Mouse (Mus musculus) frontal cortex, postnatal 36 days (tissue): ENCODE measurements around the gene 5830473C10Rik.
A peak's percentile ranks its signal among the peaks of the same experiment; 100 is the strongest.

ENCODE experiments used
- DNase-seq, 2 experiments: peaks; one replicate each; pipeline ENCODE4 v3.0.0; 2022; ENCODE audit warnings: low spot score in 2 of 2

The 5830473C10Rik gene

DNA sequence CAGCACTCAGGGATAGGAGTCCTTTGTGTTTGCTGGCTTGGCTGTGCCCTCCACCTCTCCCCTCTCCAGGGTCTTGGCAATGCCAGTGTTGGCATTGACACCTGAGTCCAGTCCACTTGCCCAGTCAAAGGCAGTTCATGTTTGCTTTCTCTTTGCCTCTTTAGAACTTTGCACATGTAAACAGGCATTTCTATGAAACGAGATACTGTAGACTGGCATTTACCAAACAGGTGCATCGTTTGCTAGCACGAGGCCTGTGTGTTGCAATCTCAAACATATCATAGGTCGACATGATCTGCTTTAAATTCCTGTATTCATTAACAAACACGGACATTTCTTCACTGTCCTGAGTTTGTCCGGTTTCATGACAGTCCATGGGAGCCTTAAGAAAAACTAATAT, at the start of gene 5830473C10Rik:
TSS of gene 5830473C10Rik (plus strand) at position 365 of the 400 bp plus-strand sequence.
- no peak for DNase-seq

DNA sequence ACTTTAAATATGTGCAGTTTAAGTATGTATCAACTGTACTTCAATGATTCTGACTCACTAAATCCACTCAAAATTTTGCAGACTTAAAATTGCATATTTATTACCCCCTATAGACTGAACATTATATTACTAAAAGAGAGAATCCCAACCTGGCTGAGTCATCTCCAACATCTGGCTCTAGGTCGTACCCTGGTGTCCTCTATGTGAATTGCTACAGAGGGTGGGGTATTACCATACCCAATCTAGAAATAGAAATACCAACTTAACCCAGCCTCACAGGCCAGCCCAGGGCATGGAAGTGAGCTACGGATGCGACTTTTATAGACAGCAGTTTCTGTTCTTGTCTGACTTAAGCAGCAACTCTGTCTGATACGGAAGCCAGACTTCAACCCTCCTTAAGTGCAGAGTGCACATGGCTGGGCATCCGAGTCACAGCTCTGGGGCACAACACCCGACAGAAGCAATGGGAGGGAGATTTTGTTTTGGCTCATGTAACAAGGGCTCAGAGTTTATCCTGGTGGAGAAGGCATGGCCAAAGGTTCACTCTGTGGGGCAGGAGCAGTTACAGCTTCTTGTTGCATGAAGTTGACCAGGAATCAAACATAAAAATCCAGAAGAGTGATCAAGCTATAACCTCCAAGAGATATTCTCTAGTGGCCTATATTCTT, 48.5 kb upstream of the 5830473C10Rik start:
- no peak for DNase-seq

DNA sequence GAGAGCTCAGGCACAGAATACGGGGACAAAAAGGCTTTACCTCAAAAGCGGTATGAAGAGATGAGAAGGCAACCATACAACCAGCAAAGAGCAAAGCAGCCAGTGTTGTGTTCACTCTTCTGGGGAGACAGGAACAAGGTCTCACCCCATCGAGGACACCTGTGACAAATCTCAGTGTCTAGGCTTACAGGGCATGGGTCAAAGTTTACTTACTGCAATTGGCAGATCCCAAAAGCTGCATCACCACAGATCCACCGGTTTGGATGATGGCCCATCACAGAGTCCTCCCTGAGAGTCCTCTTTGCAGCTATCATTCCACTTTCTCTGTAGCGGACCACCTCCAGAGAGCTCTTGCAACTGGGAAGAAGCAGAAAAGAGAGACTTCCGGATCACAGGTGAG, 45.3 kb upstream of the 5830473C10Rik start:
- no peak for DNase-seq

DNA sequence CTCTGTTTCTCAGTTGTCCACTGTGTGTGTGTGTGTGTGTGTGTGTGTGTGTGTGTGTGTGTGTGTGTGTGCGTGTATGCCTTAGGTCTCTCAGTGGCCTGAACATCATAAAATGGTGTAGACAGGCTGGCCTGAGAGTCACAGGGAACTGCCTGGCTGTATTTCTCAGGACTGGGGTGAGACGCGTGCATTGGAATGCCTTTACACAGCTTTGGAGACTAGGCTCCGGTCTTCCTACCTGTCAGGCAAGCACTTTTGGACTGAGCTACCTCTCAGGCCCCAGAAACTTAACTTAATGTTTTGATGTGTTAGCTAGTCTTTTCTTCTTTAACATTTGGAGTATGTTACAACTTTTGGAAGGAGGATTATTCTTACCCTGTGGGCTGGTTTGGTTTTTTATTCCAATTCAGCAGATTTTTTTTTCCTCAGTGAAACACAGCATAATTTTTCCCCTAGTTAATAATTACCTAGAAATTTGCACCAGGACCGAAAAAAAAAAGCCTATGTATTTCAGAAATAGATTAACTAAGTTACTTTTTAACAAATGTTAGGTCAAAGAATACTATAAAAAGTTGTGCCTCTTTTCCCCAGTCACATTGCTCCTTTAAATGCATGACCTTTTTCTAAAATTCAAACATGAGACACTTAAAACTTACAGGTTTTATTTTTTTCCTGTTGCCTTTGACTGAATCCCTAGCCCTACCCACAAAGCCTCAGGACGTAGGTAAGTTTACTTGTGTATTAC, 42.4 kb upstream of the 5830473C10Rik start, which contains the start of gene Afm:
TSS of gene Afm (plus strand) at position 577 of the 745 bp plus-strand sequence.
- no peak for DNase-seq

DNA sequence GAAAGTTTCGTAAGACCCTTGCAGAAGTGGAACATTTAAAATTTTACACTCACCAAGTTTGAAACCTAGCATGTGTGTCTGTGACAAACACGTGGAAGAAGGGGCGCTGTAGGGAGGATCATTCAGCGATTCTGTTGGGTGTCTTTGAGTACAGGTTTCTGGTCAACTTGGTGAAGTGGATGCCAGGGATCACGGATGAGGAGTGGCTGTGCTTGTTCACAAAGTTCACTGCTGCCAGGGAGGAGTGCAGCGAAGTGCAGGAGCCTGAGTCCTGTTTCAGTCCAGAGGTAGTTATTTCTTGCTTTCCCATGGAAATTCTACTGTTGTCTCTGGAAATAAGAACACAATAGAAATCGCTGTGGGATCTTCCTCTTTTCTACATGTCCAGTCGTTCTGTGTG, 9.7 kb upstream of the 5830473C10Rik start:
- DNase-seq: no peak

DNA sequence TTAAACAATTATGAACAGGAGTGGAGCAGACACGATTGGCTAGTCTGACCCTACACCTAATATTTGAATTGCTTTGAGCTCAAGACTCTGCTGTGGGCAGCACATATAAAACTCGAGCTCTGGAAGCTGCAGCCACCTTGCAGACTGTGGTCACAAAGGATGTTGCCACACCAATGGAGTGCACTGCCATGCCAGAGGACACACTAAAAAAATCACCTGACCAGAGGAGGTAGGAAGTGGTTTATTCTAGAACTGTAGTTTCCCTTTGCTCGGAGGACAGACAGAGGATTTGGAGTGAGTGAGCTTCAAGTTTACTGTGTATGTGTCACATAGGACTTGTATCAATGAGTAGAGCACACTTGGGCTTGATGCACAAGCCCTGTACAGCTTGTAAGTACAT, 4.9 kb upstream of the 5830473C10Rik start:
- DNase-seq: no peak

DNA sequence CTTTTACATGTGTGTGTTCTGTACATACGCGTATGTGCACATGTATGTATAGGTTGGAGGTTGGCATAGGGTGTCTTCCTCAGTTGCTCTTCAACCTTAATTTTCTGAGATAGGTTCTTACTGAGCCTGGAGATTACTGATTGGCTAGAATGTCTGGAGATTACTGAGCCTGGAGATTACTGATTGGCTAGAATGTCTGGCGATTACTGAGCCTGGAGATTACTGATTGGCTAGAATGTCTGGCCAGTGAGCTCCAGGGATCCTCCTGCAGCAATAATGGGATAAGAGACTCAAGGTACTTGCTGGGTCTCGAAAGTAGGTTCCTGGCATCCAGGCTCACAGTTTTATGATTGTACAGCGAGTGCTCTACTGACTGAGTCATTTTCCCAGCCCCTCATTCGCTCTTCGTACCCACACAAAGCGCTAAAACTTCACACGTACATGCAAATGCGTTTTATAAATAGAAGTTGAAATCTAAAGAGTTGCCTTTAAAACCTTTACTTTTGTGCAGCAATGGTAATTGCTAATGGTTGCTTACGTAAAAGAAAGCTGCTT, 891 bp downstream of the 5830473C10Rik start:
- DNase-seq: peak; percentile 57 to 59

DNA sequence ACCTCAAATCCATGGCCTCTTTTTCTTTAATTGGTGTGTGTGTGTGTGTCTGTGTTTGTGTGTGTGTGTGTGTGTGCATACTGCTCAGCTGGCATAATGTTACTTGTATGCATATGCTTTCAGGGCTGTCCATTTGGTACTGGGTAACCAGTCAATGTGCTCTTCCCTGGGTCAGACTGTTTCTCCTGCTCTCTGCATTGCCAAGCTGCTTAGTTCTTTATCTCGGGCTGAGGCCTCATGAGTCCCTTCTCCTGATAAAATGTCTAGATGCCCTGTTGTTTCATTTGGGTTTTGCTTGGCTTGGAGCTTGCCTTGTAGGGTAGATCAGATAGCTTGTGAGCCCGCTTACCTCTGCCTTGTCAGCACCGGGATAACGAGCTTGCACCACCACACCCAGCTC, 2.0 kb downstream of the 5830473C10Rik start:
- no peak for DNase-seq

DNA sequence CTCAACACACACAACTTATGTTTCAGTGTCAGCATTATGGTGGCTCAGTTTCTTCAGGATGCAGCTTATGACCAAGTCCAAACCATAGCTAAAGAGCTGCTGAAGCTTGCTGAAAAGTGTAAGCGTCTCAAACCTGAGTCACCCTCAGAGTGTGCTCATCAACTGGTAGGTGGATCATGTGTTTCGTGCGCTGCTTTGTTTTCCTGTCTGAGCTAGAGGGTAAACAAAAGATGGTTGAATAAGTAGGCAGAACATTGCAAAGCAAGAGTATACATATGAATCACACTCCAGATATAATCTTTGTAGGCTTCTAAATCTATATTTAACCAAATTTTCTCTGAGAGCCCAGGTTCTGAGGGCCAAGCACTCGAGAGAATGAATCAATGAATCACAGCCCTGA, 3.3 kb downstream of the 5830473C10Rik start:
- peak in 1 of 2 experiments; percentile 24 for DNase-seq

DNA sequence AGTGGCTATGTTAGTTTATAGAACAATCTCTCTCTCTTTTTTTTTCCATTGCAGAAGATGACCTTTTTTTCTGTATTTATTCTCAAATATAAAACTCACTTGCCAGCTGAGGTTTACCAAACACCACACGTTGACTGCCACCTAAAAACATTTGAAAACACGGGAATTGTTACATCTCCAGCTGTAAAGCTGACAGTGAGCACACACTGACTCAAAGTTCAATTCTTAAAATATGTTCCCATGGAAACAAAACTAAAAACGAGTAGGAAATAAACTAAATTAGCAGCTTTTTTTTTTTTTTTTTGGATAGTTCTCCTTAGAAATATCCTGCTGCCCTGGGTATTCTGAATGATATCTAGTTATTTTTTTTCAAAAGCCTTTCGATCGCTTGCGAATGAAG, 4.3 kb downstream of the 5830473C10Rik start:
- no peak for DNase-seq

DNA sequence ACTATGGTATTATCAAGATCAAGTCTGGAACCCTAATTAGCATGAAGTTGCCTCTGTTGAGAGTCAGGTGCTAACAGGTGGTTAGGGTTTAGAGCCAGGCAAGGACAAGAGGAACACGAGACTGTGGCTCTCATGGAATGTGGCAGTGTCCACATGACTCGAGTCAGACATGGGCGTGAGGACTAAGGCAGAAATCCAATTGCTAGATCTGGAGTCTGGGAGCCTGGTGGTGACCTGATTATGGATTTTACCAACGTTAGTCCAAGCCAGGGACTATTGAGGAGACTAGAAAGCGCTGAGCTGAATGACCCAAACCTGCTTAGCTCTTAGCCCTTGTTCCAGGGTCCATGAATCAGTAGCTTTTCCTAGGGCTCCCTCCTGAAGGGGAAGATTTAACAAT, 6.9 kb downstream of the 5830473C10Rik start:
- no peak for DNase-seq

DNA sequence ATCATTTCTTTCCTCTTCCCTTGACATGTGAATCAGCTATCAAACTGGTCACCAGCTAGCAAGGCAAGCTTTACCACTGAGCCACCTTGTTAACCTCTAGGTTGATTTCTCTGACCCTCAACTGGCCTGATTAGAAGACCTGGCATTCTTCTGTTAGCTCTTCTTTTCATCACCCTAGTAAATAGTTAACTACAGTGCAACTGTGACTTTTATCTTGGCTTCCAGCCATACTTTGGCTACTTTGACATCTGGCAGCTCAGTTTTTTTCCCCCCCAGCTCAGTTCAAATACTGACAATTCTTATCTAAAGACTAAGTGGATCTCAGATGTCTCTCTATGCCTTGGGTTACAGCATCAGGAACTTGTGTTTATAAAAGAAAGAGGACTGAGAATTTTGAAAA, 7.4 kb downstream of the 5830473C10Rik start:
- DNase-seq: no peak

DNA sequence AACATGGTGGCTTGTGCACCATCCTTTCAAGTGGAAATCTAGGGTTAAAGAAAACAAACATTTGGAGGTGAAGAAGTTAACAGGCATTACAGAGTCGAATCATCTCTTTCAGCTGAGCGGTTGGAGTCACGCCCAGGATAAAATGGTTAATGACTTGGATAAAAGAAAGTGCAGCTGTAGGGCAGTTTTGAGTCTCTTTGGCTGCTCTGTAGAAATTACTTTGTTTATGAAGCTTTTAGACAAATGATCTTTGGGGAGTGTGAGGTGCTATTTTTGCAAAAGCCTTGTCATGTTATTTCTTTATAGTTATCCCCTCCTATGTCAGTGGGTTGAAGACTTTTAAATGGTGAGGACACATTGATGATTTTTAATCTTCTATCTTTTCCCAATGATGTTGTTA, 10.3 kb downstream of the 5830473C10Rik start:
- DNase-seq: no peak

DNA sequence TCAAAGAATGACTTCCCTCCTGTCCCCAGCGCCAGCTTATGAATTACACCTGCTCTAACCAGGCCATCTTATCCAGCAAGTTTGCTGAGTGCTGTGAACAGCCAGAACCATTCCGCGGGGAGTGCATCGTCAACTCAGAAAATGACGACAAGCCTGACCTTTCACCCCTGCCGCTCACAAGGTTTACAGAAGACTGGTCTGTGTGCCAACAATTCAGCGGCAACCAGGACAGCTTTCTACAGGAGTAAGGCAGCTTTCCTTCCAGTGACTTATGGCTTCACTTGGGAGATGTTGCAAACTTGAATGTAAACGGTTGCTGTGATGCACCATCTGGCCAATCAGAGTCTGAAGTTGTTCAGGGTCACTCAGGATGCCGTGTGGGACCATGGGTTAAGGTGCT, 16.8 kb downstream of the 5830473C10Rik start:
- no peak for DNase-seq

DNA sequence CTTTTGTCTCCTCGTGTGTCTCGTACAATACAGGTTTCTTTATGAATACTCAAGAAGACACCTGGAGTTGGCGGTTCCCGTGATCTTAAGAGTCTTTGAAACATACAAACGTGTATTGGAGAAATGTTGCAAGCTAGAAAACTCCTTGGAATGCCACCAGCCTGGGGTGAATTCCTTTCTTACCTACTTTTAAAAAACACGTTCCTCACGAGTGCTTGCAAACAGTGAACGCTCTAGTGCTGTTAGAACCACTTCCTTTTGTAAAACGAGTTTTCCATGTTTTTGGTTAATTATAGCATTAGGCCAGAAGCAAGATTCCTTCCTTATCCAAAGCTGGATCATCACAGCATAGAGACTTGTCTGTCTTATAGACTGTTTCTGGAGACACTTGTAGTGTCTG, 18.6 kb downstream of the 5830473C10Rik start:
- no peak for DNase-seq

DNA sequence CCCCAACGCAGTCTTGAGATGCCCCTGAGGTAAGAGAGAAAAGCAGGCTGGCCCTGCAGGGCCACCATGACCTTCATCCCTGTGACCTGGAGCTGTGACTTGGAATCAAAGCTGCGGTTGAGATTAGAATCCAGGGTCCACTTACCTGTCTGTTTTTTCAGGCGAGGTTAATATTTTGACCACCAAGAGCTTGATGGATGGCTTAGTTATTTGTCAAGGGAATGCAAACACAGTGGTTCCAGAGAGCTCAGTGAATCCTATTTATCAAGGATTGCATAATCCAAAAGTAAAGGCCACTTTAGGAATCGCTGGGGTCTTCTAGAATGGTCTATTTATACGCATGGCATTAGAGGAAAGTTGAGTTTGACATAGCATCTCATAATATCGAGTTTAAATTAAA, 21.3 kb downstream of the 5830473C10Rik start:
- DNase-seq: no peak

DNA sequence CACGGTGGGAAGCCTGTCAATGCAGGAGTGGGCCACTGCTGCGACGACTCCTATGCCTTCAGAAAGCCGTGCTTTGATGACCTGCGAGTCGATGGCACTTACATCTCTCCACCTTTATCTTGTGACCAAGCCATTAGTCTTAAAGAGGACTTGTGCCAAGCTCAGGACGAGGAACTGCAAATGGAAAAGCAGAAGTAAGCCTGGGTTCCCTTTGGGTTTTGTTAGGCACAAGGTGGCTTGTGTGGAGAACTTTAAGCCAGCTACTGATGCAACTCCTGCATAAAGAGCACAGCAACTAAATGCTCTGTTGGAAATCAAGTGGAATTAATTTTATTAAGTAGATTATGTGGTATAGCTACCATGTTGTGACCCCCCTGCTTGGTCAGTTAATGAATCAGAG, 23.9 kb downstream of the 5830473C10Rik start:
- no peak for DNase-seq

DNA sequence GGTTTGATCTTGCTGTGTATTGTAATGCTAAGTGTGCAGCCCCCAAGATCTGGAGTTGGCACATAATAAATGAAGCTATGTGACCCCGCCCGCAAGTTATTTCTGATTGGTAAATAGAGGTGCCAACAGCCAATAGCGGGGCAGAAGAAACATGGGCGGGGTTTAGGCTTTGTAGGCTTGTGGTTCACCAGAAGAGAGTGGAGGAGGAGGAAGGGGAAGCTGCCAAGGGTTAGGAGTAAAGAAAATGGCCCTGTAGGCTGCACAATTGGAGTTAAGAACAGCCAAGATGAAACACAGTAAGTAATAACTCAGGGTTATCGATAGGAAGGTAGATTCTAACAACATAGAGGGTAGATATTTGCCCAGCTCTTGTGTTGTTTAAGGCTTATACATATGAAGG, 25.6 kb downstream of the 5830473C10Rik start:
- no peak for DNase-seq

DNA sequence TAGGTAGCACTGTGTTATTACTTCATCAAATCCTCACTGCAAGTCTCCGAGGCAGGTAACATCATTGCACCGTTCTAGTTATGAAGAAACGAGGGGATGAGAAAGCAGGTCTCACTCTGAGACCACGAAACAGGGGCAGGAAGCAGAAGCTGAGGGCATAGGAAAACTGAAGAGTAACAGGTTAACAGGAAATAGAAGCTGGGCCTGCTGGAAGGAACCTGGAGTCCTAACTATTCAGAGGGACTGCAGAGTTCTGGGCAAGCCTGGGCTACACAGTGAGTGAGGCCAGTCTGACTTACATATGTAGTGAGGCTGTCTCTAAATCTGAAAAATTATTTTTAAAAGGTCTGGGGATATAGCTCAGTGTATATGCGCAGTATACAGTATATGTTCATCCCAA, 27.2 kb downstream of the 5830473C10Rik start:
- DNase-seq: no peak

DNA sequence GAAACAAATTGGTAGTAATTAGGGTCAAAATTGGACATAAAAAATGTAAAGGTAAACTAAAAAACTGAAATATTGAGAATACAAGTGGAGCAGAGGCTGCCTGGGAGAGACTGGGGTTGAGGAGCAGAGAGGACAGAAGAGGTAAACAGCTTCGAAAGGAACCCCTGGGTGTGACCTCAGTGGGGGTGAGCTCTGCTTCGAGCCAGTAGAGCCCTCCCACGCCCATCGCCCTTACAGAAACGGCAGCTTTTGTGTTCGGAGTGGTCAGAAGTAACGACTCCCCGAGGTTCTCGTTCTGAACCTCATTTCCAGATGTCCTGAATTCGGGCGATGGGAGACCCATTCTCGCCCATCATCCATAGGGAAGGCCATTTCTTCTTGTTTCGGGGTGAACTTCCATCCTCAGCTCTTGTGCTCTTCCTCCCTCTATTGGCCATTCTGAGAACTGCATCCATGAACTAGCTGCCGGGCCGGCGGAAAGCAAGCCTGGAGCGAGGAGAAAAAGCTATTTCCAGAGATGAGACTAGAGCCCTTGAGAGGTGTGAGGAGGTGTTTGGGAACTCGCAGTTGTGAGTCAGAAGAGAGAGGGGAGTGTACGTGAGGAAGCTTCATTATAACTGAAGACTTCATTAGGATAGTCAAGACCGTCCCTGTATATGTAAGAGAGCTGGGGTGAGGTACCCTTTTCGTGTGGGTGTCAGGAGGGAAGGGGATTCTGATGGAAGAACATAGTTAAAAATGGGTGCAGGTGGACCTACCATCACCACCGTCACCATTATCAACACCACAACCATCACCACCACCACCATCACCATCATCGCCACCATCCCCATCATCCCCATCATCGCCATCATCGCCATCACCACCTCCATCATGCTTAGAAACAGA, 28.0 kb downstream of the 5830473C10Rik start:
- DNase-seq: peak; percentile 84 to 93

DNA sequence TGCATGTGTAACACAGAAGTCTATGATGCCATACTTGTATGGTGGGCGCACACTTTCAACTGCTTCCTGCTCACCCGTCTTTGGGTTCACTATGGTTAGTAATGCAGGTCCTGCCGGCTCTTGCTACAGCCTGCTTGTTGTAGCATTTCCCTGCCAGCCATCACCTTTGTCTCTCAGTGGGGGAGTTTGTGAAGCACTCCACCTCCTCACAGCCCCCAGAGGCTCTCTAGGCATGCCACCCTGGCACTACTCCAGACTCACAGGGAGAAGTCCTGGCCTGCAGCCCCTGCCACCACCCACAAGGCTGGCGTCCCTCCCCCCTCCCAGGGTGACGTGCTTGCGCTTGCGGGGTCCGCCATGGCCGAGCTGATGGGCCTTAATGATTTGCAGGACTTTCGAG, 29.8 kb downstream of the 5830473C10Rik start:
- no peak for DNase-seq

DNA sequence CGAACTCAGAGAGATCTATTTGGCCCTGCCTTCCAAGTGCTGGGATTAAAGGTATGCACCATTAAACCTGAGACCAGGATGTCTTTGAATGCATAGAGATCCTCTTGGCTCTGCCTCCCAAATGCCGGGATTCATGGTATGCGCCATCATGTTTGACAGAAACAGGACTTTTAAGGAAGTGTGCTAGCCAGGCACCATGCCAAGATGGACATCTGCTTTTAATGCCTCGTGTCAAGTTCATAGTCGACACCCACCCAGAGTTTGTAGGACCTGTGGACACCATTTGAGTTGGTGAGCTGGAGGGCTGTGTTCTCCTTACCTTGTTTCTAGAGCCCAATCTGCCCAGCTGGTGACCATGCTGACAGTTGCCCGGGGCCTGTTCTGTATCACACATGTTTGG, 31.0 kb downstream of the 5830473C10Rik start:
- DNase-seq: no peak
